Mouse (Mus musculus): ENCODE measurements at regions not wholly inside any gene's neighbourhood (a gene's known extent, or its start where the extent isn't known, plus 50 kb on each side); places are given as distances from the start of the nearest gene placed in this dataset.

DNA sequence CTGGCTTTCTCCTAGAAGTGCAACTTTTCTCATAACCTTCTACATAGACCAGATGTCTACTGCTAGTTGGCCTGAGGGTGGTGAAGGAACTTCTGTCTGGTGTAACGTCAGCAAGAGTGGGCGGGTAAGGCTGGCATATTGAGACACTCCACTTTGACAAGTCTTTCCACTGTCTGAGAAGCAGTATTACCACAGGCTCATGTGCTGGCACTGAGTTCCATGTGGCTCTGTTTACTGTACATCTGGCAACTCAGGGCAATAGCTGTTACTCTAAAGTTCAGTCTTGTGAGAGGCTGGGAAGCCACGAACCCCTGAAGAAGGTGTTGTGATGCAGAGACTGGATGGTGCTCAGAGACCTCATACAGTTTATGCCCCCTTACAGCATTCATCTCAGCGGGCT is 230.7 kb upstream of the Tbx18 start:
- in situ Hi-C loops (cut with MseI, MboI) = no loop called here

DNA sequence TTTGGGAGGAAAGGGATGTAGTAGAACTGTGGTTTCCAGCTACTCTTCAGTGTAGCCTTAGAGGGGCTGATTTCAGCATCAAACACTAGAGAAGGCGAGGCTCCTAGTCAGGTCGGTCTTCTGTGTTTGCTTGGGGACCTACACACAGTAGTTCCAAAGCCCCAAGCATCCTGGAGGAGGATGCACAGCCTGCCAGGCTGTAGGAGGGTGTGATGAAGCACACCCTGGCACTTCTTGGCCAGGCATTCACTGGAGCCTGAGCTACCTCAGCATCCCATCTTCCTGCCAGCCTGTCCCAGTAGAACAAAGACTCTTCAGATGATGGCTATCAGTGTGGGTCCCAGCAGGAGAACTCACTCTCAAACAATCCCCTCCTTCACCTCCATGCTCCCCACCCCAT is 233.4 kb upstream of the Tbx18 start:
- in situ Hi-C loops (cut with MseI, MboI) = no loop called here

DNA sequence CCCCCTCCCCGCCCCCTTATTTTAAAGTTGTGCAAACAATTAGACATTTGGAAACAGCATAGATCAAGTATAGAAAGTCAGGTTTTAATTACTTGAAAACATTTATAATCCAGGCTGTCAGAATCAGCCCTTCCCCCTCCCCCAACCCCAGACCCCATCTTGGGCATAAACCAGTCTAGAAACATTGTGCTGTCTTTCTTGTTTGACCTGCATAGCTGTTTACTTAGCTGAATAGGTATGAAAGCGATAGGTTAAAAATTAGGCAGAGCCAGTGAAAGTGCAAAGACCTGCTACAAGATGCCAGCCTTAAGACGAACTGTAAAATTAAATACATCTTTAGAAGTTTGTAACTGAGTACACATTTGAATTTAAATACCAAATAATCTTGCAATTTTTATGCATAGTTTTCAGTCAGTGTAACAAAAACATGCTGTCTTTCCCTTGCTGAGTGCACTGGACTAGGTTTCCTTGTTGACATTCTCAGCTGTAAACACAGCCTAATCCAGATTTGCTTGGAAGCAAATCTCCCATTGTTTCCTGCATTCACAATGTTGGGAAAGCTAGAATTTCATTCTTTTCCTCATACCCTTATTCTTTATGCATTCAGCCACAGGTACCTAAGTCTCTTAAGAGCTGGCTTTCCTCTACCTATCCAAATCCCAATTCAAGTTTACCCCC is 234.2 kb upstream of the Tbx18 start:
- in situ Hi-C loops (cut with MseI, MboI) = no loop called here

DNA sequence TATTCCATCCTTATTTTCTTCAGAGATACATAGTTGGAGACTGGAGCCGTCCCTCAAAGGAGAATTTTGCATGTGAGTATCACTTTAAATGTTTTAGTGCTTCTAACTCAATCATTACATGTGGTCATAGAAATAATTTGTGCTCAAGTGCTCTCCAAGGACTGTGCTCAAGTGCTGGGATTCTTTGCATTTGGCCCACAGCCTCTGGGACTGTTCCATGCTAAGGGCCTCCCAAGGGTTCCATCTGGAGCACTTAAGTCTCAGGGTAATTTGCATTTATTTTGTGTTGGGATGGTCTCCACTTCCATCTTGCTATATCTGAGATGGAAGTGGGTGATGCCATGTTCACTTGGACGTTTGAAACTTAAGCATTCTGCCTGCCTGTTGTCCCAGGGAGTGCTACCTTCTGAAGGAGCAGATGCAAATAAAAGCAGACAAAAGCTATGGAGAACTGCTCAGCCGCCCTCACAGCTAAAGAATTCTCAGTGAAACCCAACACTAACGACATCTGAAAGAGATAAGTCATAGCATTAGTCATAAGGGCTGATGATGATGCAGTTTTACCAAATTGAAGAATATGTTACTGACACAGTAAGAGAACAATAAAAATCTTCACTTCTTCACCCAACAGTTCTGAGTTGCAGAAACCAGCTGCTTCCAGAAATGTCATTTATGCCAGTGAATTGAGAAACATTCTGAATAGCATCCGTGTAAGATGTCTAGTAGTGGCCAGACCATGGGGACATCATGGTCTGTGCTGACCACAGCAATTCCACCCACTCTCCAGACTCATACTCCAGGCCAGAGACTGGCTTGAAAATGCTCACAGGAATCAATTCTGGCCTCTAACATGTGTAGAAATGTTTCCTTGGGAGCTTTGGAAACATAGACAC is 237.4 kb upstream of the Tbx18 start:
- in situ Hi-C loops (cut with MseI, MboI) = no loop called here

DNA sequence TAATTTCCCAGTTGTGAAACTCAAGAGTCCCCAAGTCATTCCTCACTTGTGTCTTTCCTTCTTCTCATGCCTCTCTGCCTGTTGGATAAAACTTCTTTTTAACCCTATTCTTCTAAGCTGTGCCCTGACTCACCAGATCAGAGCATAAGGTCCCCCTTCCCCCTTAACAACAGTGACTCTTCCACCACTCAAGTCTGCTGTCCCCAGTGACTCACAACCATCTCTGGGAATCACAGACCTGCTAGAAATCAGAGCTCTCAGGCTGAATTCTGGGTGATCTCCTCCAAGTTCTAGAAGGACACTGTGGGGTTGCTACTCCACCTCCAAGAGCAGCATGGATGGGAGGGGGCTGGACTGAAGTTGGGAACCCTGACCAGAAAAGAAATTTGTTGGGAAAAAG is 239.5 kb upstream of the Tbx18 start:
- in situ Hi-C loops (cut with MseI, MboI) = no loop called here

DNA sequence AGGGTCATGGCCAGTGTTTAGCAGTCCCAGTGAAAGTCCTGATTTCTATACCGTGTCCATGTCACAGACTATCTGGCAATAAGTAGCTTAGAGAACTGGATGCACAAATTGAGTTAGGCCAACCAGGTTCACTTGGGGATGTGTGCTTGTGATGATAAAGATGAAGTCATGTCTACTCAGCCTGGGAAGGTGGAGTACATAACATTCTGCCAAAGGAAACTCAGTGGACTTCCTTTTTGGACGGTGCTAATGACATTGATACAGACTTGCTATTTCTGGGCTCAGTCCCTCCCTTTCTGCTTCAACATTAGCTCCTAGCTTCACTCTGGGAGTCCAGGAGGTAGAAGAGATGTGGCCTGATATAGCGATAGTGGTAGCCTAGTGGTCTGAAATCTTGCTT is 240.7 kb upstream of the Tbx18 start:
- in situ Hi-C loops (cut with MseI, MboI) = no loop called here

DNA sequence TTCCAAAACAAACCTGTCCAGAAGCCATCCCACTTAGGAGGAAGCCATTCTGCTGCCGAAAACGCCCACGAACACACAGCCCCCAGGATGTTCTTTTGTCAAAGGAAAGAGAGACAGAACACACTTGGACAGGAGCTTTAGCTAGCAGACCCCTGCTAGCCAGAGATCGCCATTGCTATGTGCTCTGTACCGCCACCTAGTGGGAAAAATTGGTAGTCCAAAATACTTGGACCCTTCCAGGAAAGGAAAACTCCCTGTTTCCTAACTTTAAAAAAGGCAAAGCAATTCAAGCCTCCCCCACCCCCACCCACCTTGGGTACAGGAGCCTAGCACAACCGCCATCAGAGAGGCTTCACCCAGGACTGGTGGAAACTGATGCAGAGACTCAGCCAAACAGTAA is 242.5 kb upstream of the Tbx18 start:
- in situ Hi-C loops (cut with MseI, MboI) = no loop called here

DNA sequence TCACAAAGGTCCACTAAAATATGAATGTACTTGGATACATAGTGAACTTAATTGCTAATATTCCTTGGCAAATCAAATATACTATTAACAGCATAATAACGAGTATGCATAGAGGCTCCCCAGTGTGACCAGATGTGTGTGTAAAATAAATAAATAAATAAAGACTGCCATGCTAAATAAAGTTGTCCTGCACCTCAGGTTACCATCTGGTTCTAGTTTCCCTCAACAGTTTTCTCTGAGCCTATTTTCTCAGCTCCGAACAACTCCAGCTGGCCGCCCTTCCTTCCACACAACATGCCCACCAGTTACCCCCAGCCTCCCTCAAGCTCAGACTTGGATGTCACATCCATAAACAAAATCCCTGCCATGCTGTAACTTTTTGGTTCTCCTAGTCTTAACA is 253.8 kb upstream of the Tbx18 start:
- in situ Hi-C loops (cut with MseI, MboI) = no loop called here

DNA sequence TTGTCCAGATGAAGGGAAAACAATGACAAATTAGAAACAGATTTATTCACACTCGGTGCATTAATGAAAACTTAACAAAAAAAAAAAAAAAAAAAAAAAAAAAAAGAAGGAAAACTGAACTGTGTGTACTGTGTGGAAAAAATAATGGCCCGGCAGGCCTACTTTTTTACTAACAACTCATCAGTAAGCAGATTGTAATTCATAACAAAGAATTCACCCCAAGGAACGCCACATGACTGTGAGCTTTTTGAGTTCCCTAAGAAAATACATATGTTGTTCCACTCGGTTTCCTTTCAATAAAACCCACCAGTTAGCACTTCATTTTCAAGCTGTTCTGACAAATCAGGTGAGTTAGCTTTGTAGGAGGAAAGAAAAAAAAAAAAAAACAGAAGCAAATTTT is 254.4 kb upstream of the Tbx18 start:
- in situ Hi-C loops (cut with MseI, MboI) = no loop called here

DNA sequence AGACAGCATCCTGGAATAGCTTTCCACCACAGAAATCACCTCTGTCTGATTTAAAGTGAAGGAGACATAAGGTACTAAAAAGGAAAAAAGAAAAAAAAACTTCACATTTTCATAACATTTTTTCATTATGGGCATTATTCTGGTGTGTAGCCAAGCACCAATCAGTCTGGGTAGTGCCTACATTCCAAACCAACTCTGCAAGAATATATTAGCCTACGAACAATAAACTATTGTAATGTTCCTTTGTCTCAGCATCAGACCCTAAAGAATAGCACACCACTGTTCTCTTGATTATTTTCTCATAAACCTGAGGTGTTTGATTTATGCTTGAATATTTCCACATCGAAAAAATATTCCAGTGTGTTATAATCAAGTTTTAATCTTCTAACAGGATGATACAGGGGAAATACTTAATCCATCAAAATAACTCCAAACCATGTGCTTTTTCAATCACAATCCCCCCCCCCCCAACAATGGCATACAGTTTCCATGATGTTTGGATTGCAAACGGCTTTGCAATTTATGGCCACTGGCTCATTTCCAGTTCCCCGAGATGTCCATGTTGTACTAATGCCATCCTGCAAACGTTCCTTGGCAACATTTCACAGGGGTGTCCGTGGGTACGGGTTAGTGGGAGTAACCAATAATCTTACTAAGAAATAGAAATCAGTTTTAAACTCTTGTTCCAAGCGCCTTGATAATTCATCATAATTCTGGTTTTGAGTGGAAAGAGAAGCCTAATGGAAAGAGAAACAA is 275.1 kb upstream of the Tbx18 start:
- in situ Hi-C loops (cut with MseI, MboI) = no loop called here

DNA sequence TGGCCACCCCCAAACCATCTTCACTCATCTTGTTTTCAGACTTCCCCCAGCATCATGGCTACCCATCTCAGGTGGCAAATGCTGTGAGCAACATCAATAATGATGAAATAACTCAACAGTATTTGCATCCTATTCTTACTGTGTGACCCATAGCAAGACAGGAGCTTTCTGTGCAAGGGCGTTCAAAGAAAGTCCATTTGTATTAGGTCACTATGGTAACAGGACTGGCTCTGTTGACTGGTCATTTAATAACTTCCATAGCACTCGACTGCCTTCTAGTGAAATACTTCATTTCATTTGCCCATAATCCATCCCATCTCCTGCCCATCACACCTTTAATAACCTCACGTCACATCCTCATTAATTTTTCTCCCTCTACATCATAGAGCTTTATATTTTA is 292.7 kb upstream of the Tbx18 start:
- in situ Hi-C loops (cut with MseI, MboI) = no loop called here

DNA sequence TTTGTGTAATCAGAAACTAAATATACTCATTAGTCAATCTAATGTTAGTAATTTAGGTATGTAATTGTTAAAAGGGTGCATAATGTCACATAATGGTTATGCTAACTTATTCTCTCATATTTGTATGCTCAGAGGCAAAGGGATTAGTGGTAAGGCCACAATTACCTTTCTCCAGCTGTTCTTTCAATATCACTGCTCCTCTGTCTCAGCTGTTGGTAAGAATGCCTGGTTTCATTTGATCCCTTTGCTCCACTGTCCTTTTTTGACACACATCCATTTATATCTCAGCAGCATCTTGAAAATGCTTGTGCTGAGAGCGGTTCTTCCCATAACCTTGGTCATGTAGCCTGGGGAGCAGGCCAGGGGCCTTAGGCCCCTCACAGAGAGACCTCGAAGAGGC is 294.9 kb upstream of the Tbx18 start:
- in situ Hi-C loops (cut with MseI, MboI) = no loop called here

DNA sequence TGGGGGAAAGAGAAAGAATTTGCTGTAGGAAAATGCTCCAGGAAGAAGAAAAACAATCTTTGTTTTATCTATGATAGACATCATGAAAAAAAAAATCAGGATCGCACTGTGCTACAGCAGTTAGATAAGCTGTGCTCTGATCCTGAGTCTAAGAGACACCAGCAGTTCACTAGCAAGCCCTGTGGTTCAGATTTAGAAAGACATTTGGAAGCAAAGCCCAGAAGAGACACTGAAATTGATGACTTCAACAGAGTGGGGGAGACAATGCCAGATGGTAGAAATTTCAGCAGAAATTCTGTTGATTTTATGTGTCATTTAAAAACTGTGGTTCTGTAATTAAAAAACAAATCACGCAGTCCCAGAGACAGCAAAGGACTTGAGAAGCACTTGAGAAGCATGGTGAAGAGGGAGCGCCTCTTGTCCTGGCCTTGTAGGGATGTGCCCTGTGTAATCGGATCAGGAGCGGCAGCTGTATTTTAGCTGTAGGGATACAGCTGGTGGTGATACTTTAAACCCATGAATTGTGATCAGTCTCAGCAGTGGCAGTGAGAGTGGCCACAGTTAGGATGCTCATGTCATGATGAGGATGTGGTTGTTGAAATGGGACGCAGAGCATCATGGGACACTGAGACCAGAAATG is 296.4 kb upstream of the Nt5e start:
- in situ Hi-C loops (cut with MseI, MboI) = no loop called here

DNA sequence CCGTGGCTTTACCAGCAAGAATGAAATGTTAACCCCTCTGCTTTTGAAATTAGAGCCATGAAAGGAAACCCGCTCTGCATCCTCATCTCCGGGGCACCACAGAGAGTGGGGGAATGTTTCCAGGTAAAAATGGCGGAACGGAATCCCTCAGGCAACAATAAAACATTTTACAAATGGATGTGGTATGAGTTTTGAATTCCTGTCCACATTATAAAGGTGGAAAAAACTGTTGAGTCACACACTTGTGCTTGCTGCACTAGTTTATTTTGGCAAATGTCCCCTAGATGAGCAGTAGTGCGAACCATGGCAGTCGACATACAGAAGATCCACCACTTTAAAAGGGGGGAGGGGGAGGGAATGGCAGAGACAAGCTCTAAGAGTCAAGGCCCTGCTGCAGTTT is 289.4 kb upstream of the Nt5e start:
- in situ Hi-C loops (cut with MseI, MboI) = no loop called here

DNA sequence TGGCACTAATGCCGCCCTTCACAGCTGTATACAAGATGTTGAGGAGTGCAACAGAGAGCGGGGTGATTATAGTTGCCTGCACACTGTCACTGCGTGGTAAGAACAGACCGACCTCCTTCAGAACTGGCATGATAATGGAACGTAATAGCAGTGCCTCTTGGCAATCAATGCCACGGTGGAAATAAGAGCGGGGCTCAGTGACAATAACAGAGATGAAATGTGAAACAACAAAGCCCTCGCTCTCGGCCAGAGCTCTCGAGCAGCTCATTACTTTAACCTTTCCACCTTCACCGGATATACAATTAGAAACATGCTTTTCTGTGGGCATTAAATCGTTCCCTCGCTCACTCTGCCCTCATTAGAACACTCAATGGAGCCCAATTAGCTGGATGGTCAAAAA is 277.7 kb upstream of the Nt5e start:
- in situ Hi-C loops (cut with MseI, MboI) = no loop called here

DNA sequence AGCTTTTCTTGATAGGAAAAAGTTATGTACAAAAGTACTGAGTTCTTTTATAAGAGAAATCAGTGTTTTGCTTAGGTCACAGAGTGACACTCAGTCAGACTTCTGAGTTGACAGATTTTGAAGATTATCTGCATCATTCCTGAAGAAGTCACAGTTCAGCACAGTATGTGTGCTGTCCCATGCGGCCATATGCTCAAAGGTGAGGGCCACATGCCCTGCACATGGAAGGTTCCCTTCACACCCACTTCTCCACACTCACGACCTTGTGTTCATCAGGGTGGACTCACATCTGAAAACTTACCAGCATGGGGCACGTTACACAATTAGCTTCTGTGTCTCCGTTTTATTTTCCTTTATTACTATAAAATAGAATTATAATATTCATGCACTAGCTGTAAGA is 277.2 kb upstream of the Nt5e start:
- in situ Hi-C loops (cut with MseI, MboI) = no loop called here

DNA sequence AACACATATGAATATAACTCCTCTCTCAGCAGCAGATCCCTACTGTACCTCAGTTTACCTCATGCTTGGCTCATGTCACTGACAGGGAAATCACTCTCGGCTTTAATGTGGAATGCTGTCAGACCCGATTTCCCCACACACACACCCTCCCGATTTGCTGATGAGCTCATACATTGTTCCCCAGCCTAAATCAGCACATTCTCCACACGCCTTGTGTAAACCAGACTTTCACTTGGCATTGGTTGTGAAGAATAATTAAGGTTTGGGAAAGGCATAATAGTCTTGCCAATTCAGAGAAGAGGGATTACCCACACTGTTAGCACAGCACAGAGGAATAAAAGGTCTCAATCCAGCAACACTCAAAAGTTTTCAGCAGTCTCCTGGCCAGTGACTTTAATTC is 268.4 kb upstream of the Nt5e start:
- in situ Hi-C loops (cut with MseI, MboI) = no loop called here

DNA sequence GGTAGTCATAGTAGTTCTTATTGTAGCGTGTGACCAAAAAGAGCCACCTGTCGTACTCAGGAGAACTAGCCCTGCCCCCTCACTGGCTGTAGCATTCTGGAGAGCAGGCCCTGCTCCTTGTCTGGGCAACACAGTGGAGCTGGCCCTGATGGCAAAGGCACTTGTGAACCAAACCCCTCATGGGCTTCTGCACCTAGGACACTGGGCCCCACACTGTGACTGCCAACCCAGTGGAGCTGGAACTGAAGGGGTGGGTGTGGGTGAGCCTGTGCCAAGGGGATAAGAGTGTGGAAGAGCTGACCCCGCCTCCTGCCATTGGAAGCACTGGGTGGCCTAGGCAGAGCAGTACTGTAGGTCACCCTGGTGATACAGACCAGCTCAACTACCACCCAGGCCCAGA is 268.0 kb upstream of the Nt5e start:
- in situ Hi-C loops (cut with MseI, MboI) = no loop called here

DNA sequence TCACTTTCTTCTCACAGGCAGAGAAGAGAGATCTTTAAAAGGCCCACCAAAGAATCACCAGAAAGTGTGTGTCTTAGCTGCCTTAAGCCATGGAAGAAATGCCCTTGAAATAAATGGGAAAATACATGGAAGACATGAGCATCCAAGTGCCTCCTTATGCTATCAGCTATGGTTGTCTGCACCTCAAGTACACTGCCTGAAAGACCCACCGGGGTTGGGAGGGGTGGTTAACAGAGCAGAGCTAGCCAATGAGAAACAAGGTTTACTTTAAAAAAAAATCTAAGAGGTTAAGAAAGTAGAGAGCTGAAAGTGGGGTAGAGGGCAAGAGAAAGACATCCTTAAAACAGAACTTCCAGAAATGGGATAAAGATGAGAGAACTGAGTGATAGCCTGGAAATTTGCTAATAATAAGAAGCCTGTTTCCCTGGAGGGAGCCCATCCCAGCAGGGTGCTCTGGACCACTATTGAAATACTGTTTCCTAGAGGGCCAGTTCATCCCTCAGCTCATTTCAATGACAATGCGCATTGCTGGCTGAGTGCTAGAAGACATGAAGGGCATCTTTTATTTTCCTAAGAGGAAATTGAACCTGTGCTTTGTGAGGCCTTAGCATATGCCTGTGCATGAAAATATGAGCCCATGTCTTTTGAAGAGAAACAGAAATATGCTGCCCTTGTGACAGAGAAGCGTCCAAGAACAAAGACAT is 262.9 kb upstream of the Nt5e start:
- in situ Hi-C loops (cut with MseI, MboI) = no loop called here

DNA sequence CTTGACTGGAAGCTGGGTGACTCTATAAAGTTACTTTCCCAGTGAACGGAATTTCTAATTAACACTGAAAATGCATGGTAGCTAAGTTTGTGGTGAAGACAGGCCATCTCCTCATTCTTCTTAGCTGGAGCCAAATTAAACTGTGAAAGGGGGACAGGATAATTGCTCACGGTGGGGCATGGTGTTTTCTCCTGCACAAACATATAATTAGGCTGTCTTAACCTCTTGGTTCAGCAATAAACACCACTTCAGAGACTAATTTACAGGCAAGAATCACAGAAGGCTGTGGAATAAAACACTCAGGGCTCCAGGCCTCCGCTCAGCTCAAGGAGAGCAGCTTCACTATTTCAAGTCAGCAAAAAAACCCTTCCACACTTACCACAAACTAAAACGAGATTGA is 261.9 kb upstream of the Nt5e start:
- in situ Hi-C loops (cut with MseI, MboI) = no loop called here

DNA sequence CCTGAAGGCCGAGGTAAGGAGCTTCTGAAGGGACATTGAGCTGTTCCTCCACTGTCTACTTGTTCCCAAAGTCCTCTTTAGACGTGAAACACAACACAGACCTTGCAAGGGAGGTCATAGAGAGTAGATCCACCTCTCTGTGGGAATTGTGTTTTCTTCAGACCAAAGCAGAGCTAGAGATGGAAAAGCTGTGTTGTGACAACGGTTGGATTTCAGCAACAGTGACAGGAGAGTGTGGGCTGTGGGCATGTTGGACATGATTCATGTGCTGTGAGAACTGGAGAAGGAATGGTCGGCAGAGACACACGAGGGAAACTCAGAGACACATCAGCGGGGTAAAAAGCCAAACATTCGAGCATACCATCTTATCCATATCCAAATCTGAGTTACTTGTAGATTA is 261.2 kb upstream of the Nt5e start:
- in situ Hi-C loops (cut with MseI, MboI) = no loop called here

DNA sequence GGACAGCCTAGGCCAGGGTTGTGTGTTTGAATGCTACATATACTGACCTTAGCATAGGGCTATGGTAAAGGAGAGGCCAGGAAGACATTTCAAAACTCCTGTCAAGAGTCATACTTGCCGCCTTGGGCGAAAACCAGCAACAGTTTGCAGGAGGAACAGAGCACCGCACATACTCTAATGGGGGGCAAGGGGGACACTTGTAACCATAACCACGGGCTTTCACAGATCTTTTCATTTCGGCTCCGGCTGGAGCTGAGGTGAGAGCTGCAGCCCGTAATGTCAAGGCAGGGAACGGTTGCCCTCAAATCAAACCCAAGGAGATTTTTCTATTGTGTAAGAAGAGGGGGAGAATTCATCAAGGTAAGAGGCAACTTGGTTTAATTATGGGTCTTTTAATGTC is 258.7 kb upstream of the Nt5e start:
- in situ Hi-C loops (cut with MseI, MboI) = no loop called here

All from mouse trophoblast stem cell (cell line).